Mouse (Mus musculus) kidney, postnatal 25 days (tissue): ENCODE measurements around the gene Vars.
"Not testable (repeated sequence)": the region's sequence is repeated elsewhere in the genome, so short reads cannot be mapped to it uniquely, and the experiment has no call there.

Source experiments
- DNase-seq, 2 experiments: peaks; one replicate each; pipeline ENCODE4 v3.0.0; 2021; ENCODE audit warnings: mixed read lengths in 2 of 2

Gene Vars

GRCm38 (mm10) chr17:35000717-35001451, at the start of gene Vars:
TSS of gene Vars (plus strand) at chr17:35000987.
- DNase-seq: peak; percentile 85 to 93

- DNase-seq: no peak
These were observed 49.0 kb upstream of the Vars start for GRCm38 (mm10) chr17:34951636-34952377.

GRCm38 (mm10) chr17:34952378-34953040, 48.3 kb upstream of the Vars start:
- peak; percentile 81 to 85 for DNase-seq

GRCm38 (mm10) chr17:34953258-34953657, 47.5 kb upstream of the Vars start:
- no peak for DNase-seq

- no peak for DNase-seq
These were observed 46.9 kb upstream of the Vars start for GRCm38 (mm10) chr17:34953904-34954303.

GRCm38 (mm10) chr17:34954831-34955230, 46.0 kb upstream of the Vars start:
- peak in 1 of 2 experiments; percentile 17 for DNase-seq

- DNase-seq: no peak
These were observed 44.9 kb upstream of the Vars start for GRCm38 (mm10) chr17:34955884-34956283.

GRCm38 (mm10) chr17:34956340-34956739, 44.4 kb upstream of the Vars start:
- DNase-seq: no peak

- peak in 1 of 2 experiments; percentile 37 for DNase-seq
These were observed 43.5 kb upstream of the Vars start for GRCm38 (mm10) chr17:34957291-34957690.

GRCm38 (mm10) chr17:34957966-34958365, 42.8 kb upstream of the Vars start:
- DNase-seq: not testable (repeated sequence)

- DNase-seq: not testable (repeated sequence)
These were observed 42.1 kb upstream of the Vars start for GRCm38 (mm10) chr17:34958734-34959129.

GRCm38 (mm10) chr17:34959130-34959778, 41.5 kb upstream of the Vars start, which contains the start of gene Hspa1b:
TSS of gene Hspa1b (minus strand) at chr17:34959238.
- DNase-seq: peak; percentile 85 to 90

GRCm38 (mm10) chr17:34959881-34960515, 40.8 kb upstream of the Vars start:
- DNase-seq: peak; percentile 68 to 83

GRCm38 (mm10) chr17:34960702-34961493, 39.9 kb upstream of the Vars start:
- no peak for DNase-seq

- DNase-seq: peak in 1 of 2 experiments; percentile 54
These were observed 38.7 kb upstream of the Vars start for GRCm38 (mm10) chr17:34962125-34962524.

- no peak for DNase-seq
These were observed 37.9 kb upstream of the Vars start for GRCm38 (mm10) chr17:34962841-34963240.

- DNase-seq: peak; percentile 48 to 82
These were observed 36.1 kb upstream of the Vars start for GRCm38 (mm10) chr17:34964640-34965049.

- DNase-seq: no peak
These were observed 35.2 kb upstream of the Vars start for GRCm38 (mm10) chr17:34965627-34966026.

- not testable (repeated sequence) for DNase-seq
These were observed 31.0 kb upstream of the Vars start, which contains the start of gene Gm20481 for GRCm38 (mm10) chr17:34969822-34970221. TSS of gene Gm20481 (plus strand) at chr17:34969912.

GRCm38 (mm10) chr17:34970850-34971249, 29.9 kb upstream of the Vars start:
- DNase-seq: not testable (repeated sequence)

GRCm38 (mm10) chr17:34971694-34972068, 29.1 kb upstream of the Vars start:
- DNase-seq: not testable (repeated sequence)
